In the genomic region with DNA sequence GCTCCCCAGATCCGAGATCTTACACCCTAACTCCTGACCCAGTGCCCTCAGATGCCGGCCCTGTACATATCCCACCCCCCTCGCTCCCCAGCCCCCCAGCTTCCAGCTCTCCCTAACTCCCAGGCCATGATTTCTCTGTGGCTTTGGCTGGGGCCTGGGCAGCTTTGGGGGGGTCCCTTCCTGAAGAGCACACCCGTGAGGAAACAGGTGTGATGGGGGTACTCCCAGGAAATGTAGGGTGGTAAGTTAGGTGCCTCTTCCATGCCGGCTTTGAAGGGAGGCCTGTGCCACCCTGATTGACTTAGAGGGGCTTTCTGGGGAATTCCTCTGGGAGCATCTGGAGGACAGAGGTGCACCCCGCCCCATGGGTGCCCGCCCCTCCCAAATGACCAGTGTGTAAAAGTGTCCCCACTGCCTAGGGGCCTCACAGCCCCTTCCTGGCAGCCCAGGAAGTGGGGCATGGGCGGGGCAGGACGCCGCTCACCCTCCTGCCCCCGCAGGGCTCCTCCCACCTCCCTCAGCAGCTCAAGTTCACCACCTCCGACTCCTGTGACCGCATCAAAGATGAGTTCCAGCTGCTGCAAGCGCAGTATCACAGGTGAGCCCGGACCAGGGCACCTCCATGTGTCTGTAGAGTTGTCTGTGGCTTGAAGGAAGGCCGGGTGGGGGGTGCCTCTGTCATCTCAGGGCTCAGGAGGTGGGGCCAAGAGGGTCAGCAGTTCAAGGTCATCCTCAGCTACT, we compare ENCODE assay signal across 8 mouse cellular contexts. TPM values are rescaled to one million over a fixed set of nuclear protein-coding genes. Genes with fewer than 3 reads are reported as not detected.
A peak's percentile ranks its signal among the peaks of the same experiment; 100 is the strongest.
DNase-seq lines count a peak whose midpoint lies in the region; ATAC-seq and TF ChIP-seq lines count a peak whose summit lies in the region.

No protein-coding gene starts in this region.

- no peak for TF ChIP-seq EP300 in MEL (IDR thresholded peaks at IDR 0.05; ENCODE audit: low read depth in 1 of 2, low read length in 2 of 2)

- H3K9ac ChIP-seq in MEL (ENCODE audit: control insufficient read depth, low read depth, low read length, poor library complexity, severe bottlenecking), result peak overlapping the region; percentile 82
- H3K9ac ChIP-seq in forebrain, embryonic 12.5 days, result peak overlapping the region; percentile 99
- H3K9ac ChIP-seq in lung, embryonic 16.5 days (ENCODE audit: low read length), result peak overlapping the region; percentile 100

- peaks cover 0 to 11% of the 10 kb centered on the region in 2 experiments; a peak in 3 of 4 replicates for H3K4me1 ChIP-seq in MEL (ENCODE audit: control insufficient read depth in 1 of 2, insufficient read depth in 2 of 2, low read length in 2 of 2)
- peaks cover 55% of the 10 kb centered on the region for H3K4me1 ChIP-seq in forebrain, embryonic 12.5 days
- H3K4me1 ChIP-seq in lung, embryonic 16.5 days (replicated peaks; ENCODE audit: control insufficient read depth, insufficient read depth, low read length), result peaks cover 46% of the 10 kb centered on the region

- DNase-seq in 3134 (ENCODE audit: extremely low read depth, insufficient read length, low spot score), result peak; percentile 74
- DNase-seq in MEL (ENCODE audit: low read depth, low spot score), result peak; percentile 74
- peak; percentile 63 for DNase-seq in kidney, adult 18-20 months
- peak; percentile 29 for DNase-seq in retina, embryonic 14.5 days (ENCODE audit: low spot score)
- DNase-seq in right cerebral cortex, adult 2 months (ENCODE audit: low spot score in 2 of 2), result no peak
- DNase-seq in layer of hippocampus, adult 8-10 months (ENCODE audit: low spot score in 2 of 2), result no peak

- TF ChIP-seq POLR2A in MEL (IDR thresholded peaks at IDR 0.05; ENCODE audit: control insufficient read depth in 1 of 2, insufficient read depth in 1 of 2, low read depth in 1 of 2, low read length in 2 of 2, poor library complexity in 1 of 2), result peak in 1 of 2 experiments; percentile 47; a peak in 1 of 4 replicates

- H3K27ac ChIP-seq in MEL (ENCODE audit: control insufficient read depth, low read depth, low read length), result peak overlapping the region; percentile 36; the same call in 1 of the 2 replicates
- H3K27ac ChIP-seq in forebrain, embryonic 12.5 days, result peak overlapping the region; percentile 91
- H3K27ac ChIP-seq in lung, embryonic 16.5 days (ENCODE audit: low read length), result peak overlapping the region; percentile 94

- 31% methylated on average over 16 of the region's 16 CpGs for WGBS in forebrain, embryonic 12.5 days
- WGBS in lung, embryonic 16.5 days, result 8% methylated on average over 16 of the region's 16 CpGs

- peaks cover 27% of the 10 kb centered on the region for H3K79me2 ChIP-seq in MEL (ENCODE audit: control insufficient read depth, insufficient read depth, low read length, poor library complexity)

- H3K27me3 ChIP-seq in MEL (ENCODE audit: control insufficient read depth in 1 of 2, insufficient read depth in 2 of 2, low read length in 2 of 2), result no peaks in the 10 kb centered on the region
- H3K27me3 ChIP-seq in forebrain, embryonic 12.5 days, result peaks cover 43% of the 10 kb centered on the region
- no peaks in the 10 kb centered on the region for H3K27me3 ChIP-seq in lung, embryonic 16.5 days (ENCODE audit: control insufficient read depth, insufficient read depth, low read depth, low read length)

- peaks cover 2 to 11% of the 10 kb centered on the region in 2 experiments; a peak in 2 of 4 replicates for H3K36me3 ChIP-seq in MEL (ENCODE audit: control insufficient read depth in 1 of 2, insufficient read depth in 2 of 2, low read length in 2 of 2)
- peaks cover 18% of the 10 kb centered on the region for H3K36me3 ChIP-seq in forebrain, embryonic 12.5 days (replicated peaks)
- peaks cover 14% of the 10 kb centered on the region for H3K36me3 ChIP-seq in lung, embryonic 16.5 days (ENCODE audit: control insufficient read depth, insufficient read depth, low read length)

- no peak for TF ChIP-seq RAD21 in MEL (IDR thresholded peaks at IDR 0.05; ENCODE audit: low read depth, low read length)

- H3K4me2 ChIP-seq in forebrain, embryonic 12.5 days, result peak overlapping the region; percentile 93
- H3K4me2 ChIP-seq in lung, embryonic 16.5 days (ENCODE audit: low read depth, low read length), result peak overlapping the region; percentile 99

- H3K9me3 ChIP-seq in MEL (replicated peaks; ENCODE audit: insufficient read depth, low read length), result no peaks in the 10 kb centered on the region
- H3K9me3 ChIP-seq in forebrain, embryonic 12.5 days, result no peaks in the 10 kb centered on the region
- no peaks in the 10 kb centered on the region for H3K9me3 ChIP-seq in lung, embryonic 16.5 days (ENCODE audit: control insufficient read depth, low read length)

- peak overlapping the region; percentile 85 to 95 for H3K4me3 ChIP-seq in MEL (ENCODE audit: control insufficient read depth in 1 of 2, insufficient read depth in 1 of 2, low read depth in 2 of 2, low read length in 2 of 2)
- H3K4me3 ChIP-seq in forebrain, embryonic 12.5 days (replicated peaks), result peak overlapping the region; percentile 90
- peak overlapping the region; percentile 93 for H3K4me3 ChIP-seq in lung, embryonic 16.5 days (ENCODE audit: low read length)

- TF ChIP-seq CTCF in MEL (IDR thresholded peaks at IDR 0.05 in 2 of 3, conservative IDR thresholded peaks at IDR 0.05 in 1 of 3; ENCODE audit: control insufficient read depth in 1 of 3, insufficient read depth in 1 of 3, low read depth in 2 of 3, low read length in 3 of 3, poor library complexity in 1 of 3, severe bottlenecking in 1 of 3), result no peak

- ATAC-seq in forebrain, embryonic 12.5 days (ENCODE audit: low FRiP score), result no peak
- ATAC-seq in lung, embryonic 16.5 days (ENCODE audit: low read depth), result no peak; the same call in 1 of the 2 replicates

TF ChIP-seq in MEL, 35 proteins besides CTCF, POLR2A, EP300 and RAD21:
- TF ChIP-seq SIN3A (IDR thresholded peaks at IDR 0.05; ENCODE audit: low read length) (0 out of 2 replicates have a peak, but pooled peaks have one; percentile 16), ELF1 (IDR thresholded peaks at IDR 0.05; ENCODE audit: low read depth, low read length) (peak; percentile 66), ETS1 (IDR thresholded peaks at IDR 0.05; ENCODE audit: low read depth, low read length) (no peak), MEF2A (IDR thresholded peaks at IDR 0.05; ENCODE audit: extremely low read depth, insufficient replicate concordance, low read depth, low read length, poor library complexity, severe bottlenecking) (no peak), NRF1 (IDR thresholded peaks at IDR 0.05; ENCODE audit: insufficient read depth, low read depth, low read length, poor library complexity, severe bottlenecking) (0 out of 2 replicates have a peak, but pooled peaks have one; percentile 8), HCFC1 (IDR thresholded peaks at IDR 0.05; ENCODE audit: low read depth, low read length) (0 out of 2 replicates have a peak, but pooled peaks have one; percentile 9), MAZ (IDR thresholded peaks at IDR 0.05; ENCODE audit: low read depth, low read length) (peak; percentile 66; the same call in 1 of the 2 replicates)

RNA-seq across cellular contexts. Expression of a gene that starts 1.6 kb away (rescaled TPM):
- total RNA-seq in MEL (2012; rRNA removed), result 170 and 197 TPM in 2 replicates
- polyA plus RNA-seq in MEL (2012; ENCODE audit: insufficient read depth in 1 of 2, insufficient read length in 2 of 2, low read depth in 1 of 2, low replicate concordance in 2 of 2, missing spikeins in 1 of 2), result 100 to 1,000 TPM in 1 of 2 experiments, not detected in 1; 355 TPM
- 520 TPM in 2 replicates for polyA plus RNA-seq in forebrain, embryonic 12.5 days (2016; fragmentation: Nextera tagmentation; extraction: Ambion mirVana)
- polyA plus RNA-seq in lung, embryonic 16.5 days (2015; fragmentation: Nextera tagmentation; extraction: Ambion mirVana), result 377 and 416 TPM in 2 replicates
- total RNA-seq in layer of hippocampus, adult 8-10 months (2022), result 100 to 1,000 TPM; 659 to 695 (median 670) TPM

RNA-seq across cellular contexts. Expression of a gene that starts 13.5 kb away (rescaled TPM):
- total RNA-seq in MEL (2012; rRNA removed), result 0.19 and 0.75 TPM in 2 replicates
- polyA plus RNA-seq in MEL (2012; ENCODE audit: insufficient read depth in 1 of 2, insufficient read length in 2 of 2, low read depth in 1 of 2, low replicate concordance in 2 of 2, missing spikeins in 1 of 2), result 1 to 10 TPM in 1 of 2 experiments, not detected in 1; 2.4 TPM
- polyA plus RNA-seq in forebrain, embryonic 12.5 days (2016; fragmentation: Nextera tagmentation; extraction: Ambion mirVana), result 14.3 and 16.5 TPM in 2 replicates
- 51.2 and 53.3 TPM in 2 replicates for polyA plus RNA-seq in lung, embryonic 16.5 days (2015; fragmentation: Nextera tagmentation; extraction: Ambion mirVana)
- total RNA-seq in layer of hippocampus, adult 8-10 months (2022), result 10 to 100 TPM; 34.5 to 59.9 (median 38.5) TPM

RNA-seq across cellular contexts. Expression of a gene that starts 15.9 kb away (rescaled TPM):
- 12.2 and 14.1 TPM in 2 replicates for total RNA-seq in MEL (2012; rRNA removed)
- 10 to 100 TPM in 1 of 2 experiments, not detected in 1; 18.4 TPM for polyA plus RNA-seq in MEL (2012; ENCODE audit: insufficient read depth in 1 of 2, insufficient read length in 2 of 2, low read depth in 1 of 2, low replicate concordance in 2 of 2, missing spikeins in 1 of 2)
- polyA plus RNA-seq in forebrain, embryonic 12.5 days (2016; fragmentation: Nextera tagmentation; extraction: Ambion mirVana), result 74.8 and 75.9 TPM in 2 replicates
- polyA plus RNA-seq in lung, embryonic 16.5 days (2015; fragmentation: Nextera tagmentation; extraction: Ambion mirVana), result 68.7 and 70.9 TPM in 2 replicates
- total RNA-seq in layer of hippocampus, adult 8-10 months (2022), result 100 to 1,000 TPM; 106 to 120 (median 114) TPM

RNA-seq across cellular contexts. Expression of a gene that starts 36.9 kb away (rescaled TPM):
- 28.2 and 33.0 TPM in 2 replicates for total RNA-seq in MEL (2012; rRNA removed)
- polyA plus RNA-seq in MEL (2012; ENCODE audit: insufficient read depth in 1 of 2, insufficient read length in 2 of 2, low read depth in 1 of 2, low replicate concordance in 2 of 2, missing spikeins in 1 of 2), result 100 to 1,000 TPM in 1 of 2 experiments, 10 to 100 TPM in 1; 23.0 to 142 TPM
- polyA plus RNA-seq in forebrain, embryonic 12.5 days (2016; fragmentation: Nextera tagmentation; extraction: Ambion mirVana), result 0.49 and 0.92 TPM in 2 replicates
- polyA plus RNA-seq in lung, embryonic 16.5 days (2015; fragmentation: Nextera tagmentation; extraction: Ambion mirVana), result 1.8 and 2.2 TPM in 2 replicates
- total RNA-seq in layer of hippocampus, adult 8-10 months (2022), result 1 to 10 TPM; 2.5 to 9.7 (median 5.7) TPM

RNA-seq across cellular contexts. Expression of a gene that starts 40.0 kb away (rescaled TPM):
- 16.9 and 17.3 TPM in 2 replicates for total RNA-seq in MEL (2012; rRNA removed)
- 10 to 100 TPM in 1 of 2 experiments, not detected in 1; 31.9 TPM for polyA plus RNA-seq in MEL (2012; ENCODE audit: insufficient read depth in 1 of 2, insufficient read length in 2 of 2, low read depth in 1 of 2, low replicate concordance in 2 of 2, missing spikeins in 1 of 2)
- 3.1 and 4.3 TPM in 2 replicates for polyA plus RNA-seq in forebrain, embryonic 12.5 days (2016; fragmentation: Nextera tagmentation; extraction: Ambion mirVana)
- 30.1 and 33.8 TPM in 2 replicates for polyA plus RNA-seq in lung, embryonic 16.5 days (2015; fragmentation: Nextera tagmentation; extraction: Ambion mirVana)
- 1 to 10 TPM; 5.0 to 7.3 (median 5.9) TPM for total RNA-seq in layer of hippocampus, adult 8-10 months (2022)

Comparison
In these comparisons a context has a peak if more than half of its experiments do, and no peak if none do; other contexts are left out.
1. DNase-seq: peak in 3134 (single experiment), MEL (single experiment), kidney, adult 18-20 months (single experiment) and retina, embryonic 14.5 days (single experiment); none in right cerebral cortex, adult 2 months (0 of 2) and layer of hippocampus, adult 8-10 months (0 of 2).
2. H3K27ac ChIP-seq: peak in every context shown above with its lines; median percentile 94 in lung, embryonic 16.5 days; 91 in forebrain, embryonic 12.5 days; 36 in MEL.
3. Peak in every context shown above with its lines, with median percentiles within 50 percentile points of each other: H3K4me3 ChIP-seq and H3K9ac ChIP-seq.